Mouse (Mus musculus): Measurements from ENCODE around the gene Insm1. TPM values are rescaled to one million over a fixed set of nuclear protein-coding genes. Genes with fewer than 3 reads are reported as not detected.

Insm1 gene
- polyA plus RNA-seq (2015; fragmentation: Nextera tagmentation; extraction: Ambion mirVana): not detected in 2 replicates

GRCm38 (mm10) chr2:146221076-146221928 is at the start of gene Insm1:
Insm1 (plus strand) TSS chr2:146221921.
- Histone ChIP-seq H3K27ac (ENCODE audit: low read length) (no peak within 1 kb of the TSS), H3K36me3 (ENCODE audit: control insufficient read depth, insufficient read depth) (no peaks in the 10 kb centered on the region), H3K4me2 (ENCODE audit: low read depth, low read length) (peak within 1 kb of the TSS; percentile 65), H3K4me3 (ENCODE audit: low read depth, low read length) (peak within 1 kb of the TSS; percentile 54), H3K9me3 (replicated peaks; ENCODE audit: control insufficient read depth, low read length) (no peaks in the 10 kb centered on the region), H3K9ac (ENCODE audit: low read depth, low read length) (no peak within 1 kb of the TSS), H3K27me3 (ENCODE audit: control insufficient read depth, insufficient read depth, low read depth, low read length) (peaks cover 94% of the 10 kb centered on the region), H3K4me1 (ENCODE audit: control insufficient read depth, low read depth, low read length) (peaks cover 11% of the 10 kb centered on the region)
- ATAC-seq (ENCODE audit: low read depth): peak; percentile 53; the same call in 1 of the 2 replicates
- under 1% methylated on average over 67 of the region's 86 CpGs for WGBS (ENCODE audit: insufficient replicate concordance)

DNA sequence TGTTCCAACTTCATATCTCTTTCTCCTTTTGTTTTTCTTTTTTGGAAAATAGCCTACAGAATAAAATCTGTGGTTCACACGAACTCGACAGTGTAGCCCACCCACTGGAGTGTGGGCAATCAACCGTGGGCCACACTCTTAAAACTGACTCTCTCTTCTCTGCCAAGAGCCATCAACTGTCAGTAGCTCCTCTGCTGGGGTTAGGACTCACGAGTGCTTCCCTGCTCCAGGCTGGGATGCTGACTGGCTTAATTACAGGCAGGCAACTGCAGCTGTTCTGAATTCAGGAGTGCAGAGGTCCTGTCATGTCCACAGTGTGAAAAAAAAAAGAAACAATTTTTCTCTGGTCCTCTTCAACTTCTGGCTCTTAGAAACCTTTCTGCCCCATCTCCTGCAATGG is 49.6 kb upstream of the Insm1 start:
- Histone ChIP-seq H3K4me3 (ENCODE audit: low read depth, low read length) (no peak overlapping the region), H3K27me3 (ENCODE audit: control insufficient read depth, insufficient read depth, low read depth, low read length) (no peaks in the 10 kb centered on the region), H3K4me2 (ENCODE audit: low read depth, low read length) (no peak overlapping the region), H3K9ac (ENCODE audit: low read depth, low read length) (no peak overlapping the region), H3K4me1 (ENCODE audit: control insufficient read depth, low read depth, low read length) (no peaks in the 10 kb centered on the region), H3K36me3 (ENCODE audit: control insufficient read depth, insufficient read depth) (no peaks in the 10 kb centered on the region), H3K9me3 (replicated peaks; ENCODE audit: control insufficient read depth, low read length) (no peaks in the 10 kb centered on the region), H3K27ac (ENCODE audit: low read length) (no peak overlapping the region)
- no peak for ATAC-seq (ENCODE audit: low read depth)
- 51% methylated on average over 4 of the region's 4 CpGs for WGBS (ENCODE audit: insufficient replicate concordance)

GRCm38 (mm10) chr2:146174173-146174572 is 47.5 kb upstream of the Insm1 start:
- no peak overlapping the region for H3K27ac ChIP-seq (ENCODE audit: low read length)
- ATAC-seq (ENCODE audit: low read depth): no peak

DNA sequence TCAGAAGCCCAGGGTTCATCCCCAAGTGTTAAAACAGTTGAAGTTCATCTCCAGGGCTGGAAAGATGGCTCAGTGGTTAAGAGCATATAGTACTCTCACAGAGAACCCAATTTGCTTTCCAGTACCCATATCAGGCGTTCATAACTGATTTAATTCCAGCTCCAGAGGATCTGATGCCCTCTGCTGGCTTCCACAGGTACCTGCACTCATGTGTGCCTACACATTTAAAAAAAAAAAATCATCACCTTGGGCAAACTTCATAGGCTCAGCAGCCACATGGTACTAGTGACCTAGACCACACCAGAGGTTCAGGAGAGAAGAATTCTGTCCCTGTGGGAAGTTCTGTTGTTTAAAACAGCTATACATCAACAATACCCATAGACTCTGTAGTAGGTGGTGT is 43.0 kb upstream of the Insm1 start:
- H3K9ac ChIP-seq (ENCODE audit: low read depth, low read length): no peak overlapping the region
- 51% methylated on average over 1 of the region's 1 CpGs for WGBS (ENCODE audit: insufficient replicate concordance)
- no peak overlapping the region for H3K27ac ChIP-seq (ENCODE audit: low read length)
- H3K4me1 ChIP-seq (ENCODE audit: control insufficient read depth, low read depth, low read length): no peaks in the 10 kb centered on the region
- H3K4me2 ChIP-seq (ENCODE audit: low read depth, low read length): no peak overlapping the region
- no peak overlapping the region for H3K4me3 ChIP-seq (ENCODE audit: low read depth, low read length)
- no peaks in the 10 kb centered on the region for H3K27me3 ChIP-seq (ENCODE audit: control insufficient read depth, insufficient read depth, low read depth, low read length)
- H3K9me3 ChIP-seq (replicated peaks; ENCODE audit: control insufficient read depth, low read length): 0 out of 2 replicates have a peak, but pooled peaks cover 2% of the 10 kb centered on the region
- H3K36me3 ChIP-seq (ENCODE audit: control insufficient read depth, insufficient read depth): no peaks in the 10 kb centered on the region
- ATAC-seq (ENCODE audit: low read depth): no peak

More at GRCm38 (mm10) chr2:146174173-146174572, 47.5 kb upstream of the Insm1 start:
- WGBS (ENCODE audit: insufficient replicate concordance): 68% methylated on average over 7 of the region's 7 CpGs
- Histone ChIP-seq H3K9ac (ENCODE audit: low read depth, low read length) (no peak overlapping the region), H3K27me3 (ENCODE audit: control insufficient read depth, insufficient read depth, low read depth, low read length) (no peaks in the 10 kb centered on the region), H3K36me3 (ENCODE audit: control insufficient read depth, insufficient read depth) (no peaks in the 10 kb centered on the region), H3K9me3 (replicated peaks; ENCODE audit: control insufficient read depth, low read length) (0 out of 2 replicates have a peak, but pooled peaks cover 2% of the 10 kb centered on the region), H3K4me1 (ENCODE audit: control insufficient read depth, low read depth, low read length) (no peaks in the 10 kb centered on the region), H3K4me3 (ENCODE audit: low read depth, low read length) (no peak overlapping the region), H3K4me2 (ENCODE audit: low read depth, low read length) (no peak overlapping the region)

- H3K27me3 ChIP-seq (ENCODE audit: control insufficient read depth, insufficient read depth, low read depth, low read length): no peaks in the 10 kb centered on the region
- no peaks in the 10 kb centered on the region for H3K9me3 ChIP-seq (replicated peaks; ENCODE audit: control insufficient read depth, low read length)
- no peak overlapping the region for H3K4me3 ChIP-seq (ENCODE audit: low read depth, low read length)
- no peak for ATAC-seq (ENCODE audit: low read depth)
- 70% methylated on average over 24 of the region's 24 CpGs for WGBS (ENCODE audit: insufficient replicate concordance)
- H3K4me1 ChIP-seq (ENCODE audit: control insufficient read depth, low read depth, low read length): no peaks in the 10 kb centered on the region
- no peak overlapping the region for H3K4me2 ChIP-seq (ENCODE audit: low read depth, low read length)
- H3K9ac ChIP-seq (ENCODE audit: low read depth, low read length): no peak overlapping the region
- no peak overlapping the region for H3K27ac ChIP-seq (ENCODE audit: low read length)
- H3K36me3 ChIP-seq (ENCODE audit: control insufficient read depth, insufficient read depth): no peaks in the 10 kb centered on the region
Measured at GRCm38 (mm10) chr2:146183830-146184793, 37.6 kb upstream of the Insm1 start.

GRCm38 (mm10) chr2:146196126-146196525 is 25.6 kb upstream of the Insm1 start:
- no peak overlapping the region for H3K27ac ChIP-seq (ENCODE audit: low read length)
- H3K36me3 ChIP-seq (ENCODE audit: control insufficient read depth, insufficient read depth): no peaks in the 10 kb centered on the region
- H3K4me1 ChIP-seq (ENCODE audit: control insufficient read depth, low read depth, low read length): no peaks in the 10 kb centered on the region
- no peaks in the 10 kb centered on the region for H3K27me3 ChIP-seq (ENCODE audit: control insufficient read depth, insufficient read depth, low read depth, low read length)
- H3K4me3 ChIP-seq (ENCODE audit: low read depth, low read length): no peak overlapping the region
- 74% methylated on average over 11 of the region's 11 CpGs for WGBS (ENCODE audit: insufficient replicate concordance)
- H3K9ac ChIP-seq (ENCODE audit: low read depth, low read length): no peak overlapping the region
- H3K4me2 ChIP-seq (ENCODE audit: low read depth, low read length): no peak overlapping the region
- no peak for ATAC-seq (ENCODE audit: low read depth)
- no peaks in the 10 kb centered on the region for H3K9me3 ChIP-seq (replicated peaks; ENCODE audit: control insufficient read depth, low read length)

DNA sequence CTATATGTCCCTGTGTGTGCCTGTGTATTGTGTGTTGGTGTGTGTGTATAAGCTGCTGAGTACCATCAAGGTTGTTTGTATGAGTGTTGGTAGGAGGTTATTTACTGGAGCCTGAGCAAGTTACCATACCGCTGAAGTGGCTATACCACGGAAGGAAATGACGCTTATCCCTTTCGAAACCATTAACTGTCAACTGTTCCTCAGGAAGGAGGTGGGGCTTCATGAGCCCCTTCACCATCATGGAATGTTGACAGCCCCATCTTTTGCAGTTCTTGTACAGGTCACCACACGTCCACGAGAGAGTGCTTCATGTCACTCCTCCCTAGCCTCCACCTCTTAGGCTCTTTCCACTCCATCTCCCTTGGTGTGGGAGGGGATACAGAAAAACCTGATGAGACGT is 23.8 kb upstream of the Insm1 start:
- 19% methylated on average over 7 of the region's 7 CpGs for WGBS (ENCODE audit: insufficient replicate concordance)
- no peaks in the 10 kb centered on the region for H3K4me1 ChIP-seq (ENCODE audit: control insufficient read depth, low read depth, low read length)
- H3K9me3 ChIP-seq (replicated peaks; ENCODE audit: control insufficient read depth, low read length): no peaks in the 10 kb centered on the region
- no peaks in the 10 kb centered on the region for H3K27me3 ChIP-seq (ENCODE audit: control insufficient read depth, insufficient read depth, low read depth, low read length)
- H3K9ac ChIP-seq (ENCODE audit: low read depth, low read length): no peak overlapping the region
- peak; percentile 30; the same call in 1 of the 2 replicates for ATAC-seq (ENCODE audit: low read depth)
- no peak overlapping the region for H3K27ac ChIP-seq (ENCODE audit: low read length)
- no peak overlapping the region for H3K4me2 ChIP-seq (ENCODE audit: low read depth, low read length)
- no peak overlapping the region for H3K4me3 ChIP-seq (ENCODE audit: low read depth, low read length)
- no peaks in the 10 kb centered on the region for H3K36me3 ChIP-seq (ENCODE audit: control insufficient read depth, insufficient read depth)

DNA sequence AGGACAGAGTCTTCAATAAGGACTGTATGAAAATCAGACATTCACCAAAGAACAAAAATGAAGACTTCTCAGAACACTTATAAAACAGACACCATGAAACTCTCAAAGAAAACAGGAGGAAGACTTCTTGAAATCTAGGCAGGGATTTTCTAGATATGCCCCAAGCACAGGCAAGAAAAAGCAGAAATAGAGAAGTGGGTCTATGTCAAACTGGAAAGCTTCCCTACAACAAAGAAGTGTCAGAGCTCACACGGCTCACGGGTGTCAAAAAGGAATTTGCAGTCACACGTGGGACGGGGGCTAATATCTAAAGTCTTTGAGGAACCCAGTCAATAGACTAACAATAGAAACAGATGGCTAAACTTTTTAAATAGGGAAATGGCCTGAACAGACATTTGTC is 10.8 kb upstream of the Insm1 start:
- WGBS (ENCODE audit: insufficient replicate concordance): 37% methylated on average over 4 of the region's 4 CpGs
- Histone ChIP-seq H3K27me3 (ENCODE audit: control insufficient read depth, insufficient read depth, low read depth, low read length) (peaks cover 7% of the 10 kb centered on the region), H3K9me3 (replicated peaks; ENCODE audit: control insufficient read depth, low read length) (no peaks in the 10 kb centered on the region), H3K27ac (ENCODE audit: low read length) (no peak overlapping the region), H3K4me2 (ENCODE audit: low read depth, low read length) (no peak overlapping the region), H3K9ac (ENCODE audit: low read depth, low read length) (no peak overlapping the region), H3K4me3 (ENCODE audit: low read depth, low read length) (no peak overlapping the region), H3K4me1 (ENCODE audit: control insufficient read depth, low read depth, low read length) (no peaks in the 10 kb centered on the region), H3K36me3 (ENCODE audit: control insufficient read depth, insufficient read depth) (no peaks in the 10 kb centered on the region)
- ATAC-seq (ENCODE audit: low read depth): no peak
